Mouse (Mus musculus): ENCODE measurements around the gene Phb2. TPM values are rescaled to one million over a fixed set of nuclear protein-coding genes. Genes with fewer than 3 reads are reported as not detected.

Gene Phb2
- total and polyA plus RNA-seq, 3 experiments = 325 to 565 (median 432) TPM

- Histone ChIP-seq H3K27me3 (ENCODE audit: insufficient read depth, low read length) (no peaks in the 10 kb centered on the region), H3K9me3 (replicated peaks) (no peaks in the 10 kb centered on the region), H3K36me3 (replicated peaks) (peaks cover 95% of the 10 kb centered on the region), H3K4me1 (ENCODE audit: insufficient read depth, low read depth, low read length) (peaks cover 88% of the 10 kb centered on the region), H3K4me3 (ENCODE audit: low read depth, low read length) (no peak overlapping the region)
- DNase-seq (ENCODE audit: low spot score) (no peak), ATAC-seq (ENCODE audit: extremely low read depth, insufficient number of reproducible peaks, low FRiP score, poor library complexity, severe bottlenecking) (no peak)
- TF ChIP-seq CTCF (IDR thresholded peaks at IDR 0.05; ENCODE audit: low read depth, low read length) (no peak), GATA1 (IDR thresholded peaks at IDR 0.05; ENCODE audit: borderline replicate concordance, low read length) (no peak), POLR2AphosphoS5 (IDR thresholded peaks at IDR 0.05; ENCODE audit: insufficient replicate concordance, low read depth, low read length) (no peak)
Measured at GRCm38 (mm10) chr6:124669234-124669859, 42.8 kb upstream of the Phb2 start.

- H3K4me1 ChIP-seq (ENCODE audit: insufficient read depth, low read depth, low read length) = peaks cover 86% of the 10 kb centered on the region
- ATAC-seq (ENCODE audit: extremely low read depth, insufficient number of reproducible peaks, low FRiP score, poor library complexity, severe bottlenecking) (no peak), DNase-seq (ENCODE audit: low spot score) (no peak)
- no peaks in the 10 kb centered on the region for H3K9me3 ChIP-seq (replicated peaks)
- peaks cover 99% of the 10 kb centered on the region for H3K36me3 ChIP-seq (replicated peaks)
- H3K27me3 ChIP-seq (ENCODE audit: insufficient read depth, low read length) = no peaks in the 10 kb centered on the region
- no peak overlapping the region for H3K4me3 ChIP-seq (ENCODE audit: low read depth, low read length)
- TF ChIP-seq GATA1 (IDR thresholded peaks at IDR 0.05; ENCODE audit: borderline replicate concordance, low read length) = no peak
- no peak for TF ChIP-seq POLR2AphosphoS5 (IDR thresholded peaks at IDR 0.05; ENCODE audit: insufficient replicate concordance, low read depth, low read length)
- TF ChIP-seq GATA2 (IDR thresholded peaks at IDR 0.05; ENCODE audit: borderline replicate concordance, low read depth, low read length) = no peak
- TF ChIP-seq TAL1 (conservative IDR thresholded peaks at IDR 0.05; ENCODE audit: low read depth, low read length) = no peak
- no peak for TF ChIP-seq CTCF (IDR thresholded peaks at IDR 0.05; ENCODE audit: low read depth, low read length)
Measured at GRCm38 (mm10) chr6:124670281-124670900, 41.7 kb upstream of the Phb2 start.

DNA sequence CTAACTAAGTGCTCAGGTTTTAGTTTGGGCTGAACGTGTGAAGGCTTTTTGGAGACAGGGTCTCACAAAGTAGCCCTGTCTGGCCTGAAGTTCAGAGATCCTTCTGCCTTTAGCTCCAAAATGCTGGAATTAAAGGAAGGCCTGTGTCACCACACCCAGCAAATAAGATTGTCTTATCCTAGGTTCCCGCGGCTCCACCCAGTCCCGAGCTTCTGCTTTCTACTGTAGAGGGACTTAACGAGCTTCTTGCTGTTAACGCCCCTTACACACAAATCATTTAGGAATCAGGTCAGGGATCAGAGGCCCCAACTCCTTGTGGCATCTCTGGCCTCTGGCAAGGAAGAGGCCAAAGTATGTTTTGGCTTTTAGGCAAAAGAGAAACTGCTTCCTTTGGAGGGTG is 40.0 kb upstream of the Phb2 start:
- DNase-seq (ENCODE audit: low spot score) = peak; percentile 24

DNA sequence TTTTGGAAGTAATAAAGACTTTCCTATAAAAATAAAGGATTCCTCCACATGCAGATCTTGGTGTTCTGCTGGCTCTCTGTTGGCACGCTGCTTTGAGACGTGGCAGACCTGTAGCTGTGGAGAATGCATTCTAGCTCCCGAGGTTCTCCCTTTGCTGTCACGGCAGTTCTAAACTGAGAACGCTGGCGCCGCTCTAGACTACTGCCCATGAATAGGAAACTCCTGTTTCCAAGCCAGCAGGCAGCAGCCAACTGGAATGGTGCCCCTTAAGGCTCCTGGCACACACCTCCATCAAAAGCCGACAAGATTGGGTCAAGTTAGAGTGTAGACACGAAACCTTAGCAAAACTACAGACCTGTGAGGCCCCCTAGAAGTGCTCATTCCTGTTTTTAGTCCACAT is 38.5 kb upstream of the Phb2 start:
- Histone ChIP-seq H3K4me3 (ENCODE audit: low read depth, low read length) (no peak overlapping the region), H3K9me3 (replicated peaks) (no peaks in the 10 kb centered on the region), H3K4me1 (ENCODE audit: insufficient read depth, low read depth, low read length) (peaks cover 82% of the 10 kb centered on the region), H3K36me3 (replicated peaks) (peaks cover 98% of the 10 kb centered on the region), H3K27me3 (ENCODE audit: insufficient read depth, low read length) (no peaks in the 10 kb centered on the region)
- ATAC-seq (ENCODE audit: extremely low read depth, insufficient number of reproducible peaks, low FRiP score, poor library complexity, severe bottlenecking) (no peak), DNase-seq (ENCODE audit: low spot score) (no peak)
- TF ChIP-seq CTCF (IDR thresholded peaks at IDR 0.05; ENCODE audit: low read depth, low read length) (no peak), GATA2 (IDR thresholded peaks at IDR 0.05; ENCODE audit: borderline replicate concordance, low read depth, low read length) (no peak), TAL1 (conservative IDR thresholded peaks at IDR 0.05; ENCODE audit: low read depth, low read length) (no peak), GATA1 (IDR thresholded peaks at IDR 0.05; ENCODE audit: borderline replicate concordance, low read length) (no peak), POLR2AphosphoS5 (IDR thresholded peaks at IDR 0.05; ENCODE audit: insufficient replicate concordance, low read depth, low read length) (no peak)

More for the DNA sequence above, 40.0 kb upstream of the Phb2 start:
- H3K27me3 ChIP-seq (ENCODE audit: insufficient read depth, low read length) = no peaks in the 10 kb centered on the region
- no peaks in the 10 kb centered on the region for H3K9me3 ChIP-seq (replicated peaks)
- ATAC-seq (ENCODE audit: extremely low read depth, insufficient number of reproducible peaks, low FRiP score, poor library complexity, severe bottlenecking) = peak; percentile 52; the same call in 1 of the 2 replicates
- peaks cover 87% of the 10 kb centered on the region for H3K4me1 ChIP-seq (ENCODE audit: insufficient read depth, low read depth, low read length)
- TF ChIP-seq GATA2 (IDR thresholded peaks at IDR 0.05; ENCODE audit: borderline replicate concordance, low read depth, low read length) (no peak), GATA1 (IDR thresholded peaks at IDR 0.05; ENCODE audit: borderline replicate concordance, low read length) (no peak), TAL1 (conservative IDR thresholded peaks at IDR 0.05; ENCODE audit: low read depth, low read length) (no peak), CTCF (IDR thresholded peaks at IDR 0.05; ENCODE audit: low read depth, low read length) (no peak), POLR2AphosphoS5 (IDR thresholded peaks at IDR 0.05; ENCODE audit: insufficient replicate concordance, low read depth, low read length) (no peak)
- H3K4me3 ChIP-seq (ENCODE audit: low read depth, low read length) = peak overlapping the region; percentile 39; the same call in 1 of the 2 replicates
- H3K36me3 ChIP-seq (replicated peaks) = peaks cover 99% of the 10 kb centered on the region

- Histone ChIP-seq H3K4me3 (ENCODE audit: low read depth, low read length) (no peak overlapping the region), H3K27me3 (ENCODE audit: insufficient read depth, low read length) (no peaks in the 10 kb centered on the region), H3K36me3 (replicated peaks) (peaks cover 98% of the 10 kb centered on the region), H3K9me3 (replicated peaks) (no peaks in the 10 kb centered on the region), H3K4me1 (ENCODE audit: insufficient read depth, low read depth, low read length) (peaks cover 80% of the 10 kb centered on the region)
- TF ChIP-seq POLR2AphosphoS5 (IDR thresholded peaks at IDR 0.05; ENCODE audit: insufficient replicate concordance, low read depth, low read length) = no peak
- no peak for TF ChIP-seq GATA2 (IDR thresholded peaks at IDR 0.05; ENCODE audit: borderline replicate concordance, low read depth, low read length)
- TF ChIP-seq GATA1 (IDR thresholded peaks at IDR 0.05; ENCODE audit: borderline replicate concordance, low read length) = no peak
- TF ChIP-seq TAL1 (conservative IDR thresholded peaks at IDR 0.05; ENCODE audit: low read depth, low read length) = no peak
- TF ChIP-seq CTCF (IDR thresholded peaks at IDR 0.05; ENCODE audit: low read depth, low read length) = no peak
- no peak for ATAC-seq (ENCODE audit: extremely low read depth, insufficient number of reproducible peaks, low FRiP score, poor library complexity, severe bottlenecking)
- no peak for DNase-seq (ENCODE audit: low spot score)
Measured at GRCm38 (mm10) chr6:124674591-124674990, 37.5 kb upstream of the Phb2 start.

GRCm38 (mm10) chr6:124676171-124676570 is 36.0 kb upstream of the Phb2 start:
- TF ChIP-seq CTCF (IDR thresholded peaks at IDR 0.05; ENCODE audit: low read depth, low read length) (no peak), POLR2AphosphoS5 (IDR thresholded peaks at IDR 0.05; ENCODE audit: insufficient replicate concordance, low read depth, low read length) (no peak), GATA2 (IDR thresholded peaks at IDR 0.05; ENCODE audit: borderline replicate concordance, low read depth, low read length) (no peak), GATA1 (IDR thresholded peaks at IDR 0.05; ENCODE audit: borderline replicate concordance, low read length) (no peak), TAL1 (conservative IDR thresholded peaks at IDR 0.05; ENCODE audit: low read depth, low read length) (no peak)
- Histone ChIP-seq H3K4me1 (ENCODE audit: insufficient read depth, low read depth, low read length) (peaks cover 70% of the 10 kb centered on the region), H3K27me3 (ENCODE audit: insufficient read depth, low read length) (no peaks in the 10 kb centered on the region), H3K9me3 (replicated peaks) (no peaks in the 10 kb centered on the region), H3K36me3 (replicated peaks) (peaks cover 98% of the 10 kb centered on the region), H3K4me3 (ENCODE audit: low read depth, low read length) (no peak overlapping the region)
- ATAC-seq (ENCODE audit: extremely low read depth, insufficient number of reproducible peaks, low FRiP score, poor library complexity, severe bottlenecking) (no peak), DNase-seq (ENCODE audit: low spot score) (no peak)
